Mouse (Mus musculus): ENCODE results near the gene Casp9. TPM values are rescaled to one million over a fixed set of nuclear protein-coding genes. Genes with fewer than 3 reads are reported as not detected.

Casp9 gene
- polyA plus RNA-seq, 1 experiment from 2014 or later: 21.1 TPM

DNA sequence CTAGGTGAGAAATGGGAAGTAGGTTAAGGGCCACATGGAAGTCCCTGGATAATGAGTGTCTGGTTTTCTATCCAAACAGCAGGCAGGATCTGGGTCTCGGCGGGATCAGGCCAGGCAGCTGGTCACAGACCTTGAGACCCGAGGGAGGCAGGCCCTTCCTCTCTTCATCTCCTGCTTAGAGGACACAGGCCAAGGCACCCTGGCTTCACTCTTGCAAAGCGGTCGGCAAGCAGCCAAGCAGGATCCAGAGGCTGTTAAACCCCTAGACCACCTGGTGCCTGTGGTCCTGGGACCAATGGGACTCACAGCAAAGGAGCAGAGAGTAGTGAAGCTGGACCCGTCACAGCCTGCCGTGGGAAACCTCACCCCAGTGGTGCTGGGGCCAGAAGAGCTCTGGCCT is 2.9 kb downstream of the Casp9 start:
- ATAC-seq (ENCODE audit: insufficient number of reproducible peaks, low FRiP score): no peak
- no peak overlapping the region for H3K4me2 ChIP-seq
- peaks cover 9% of the 10 kb centered on the region; the same call in 1 of the 2 replicates for H3K4me1 ChIP-seq (replicated peaks)
- no peak overlapping the region for H3K4me3 ChIP-seq
- H3K27ac ChIP-seq (ENCODE audit: poor library complexity, severe bottlenecking): no peak overlapping the region
- peaks cover 27% of the 10 kb centered on the region for H3K36me3 ChIP-seq
- H3K9me3 ChIP-seq (replicated peaks): no peaks in the 10 kb centered on the region
- no peak overlapping the region for H3K9ac ChIP-seq
- no peaks in the 10 kb centered on the region for H3K27me3 ChIP-seq (replicated peaks)
- 81% methylated on average over 7 of the region's 7 CpGs for WGBS

DNA sequence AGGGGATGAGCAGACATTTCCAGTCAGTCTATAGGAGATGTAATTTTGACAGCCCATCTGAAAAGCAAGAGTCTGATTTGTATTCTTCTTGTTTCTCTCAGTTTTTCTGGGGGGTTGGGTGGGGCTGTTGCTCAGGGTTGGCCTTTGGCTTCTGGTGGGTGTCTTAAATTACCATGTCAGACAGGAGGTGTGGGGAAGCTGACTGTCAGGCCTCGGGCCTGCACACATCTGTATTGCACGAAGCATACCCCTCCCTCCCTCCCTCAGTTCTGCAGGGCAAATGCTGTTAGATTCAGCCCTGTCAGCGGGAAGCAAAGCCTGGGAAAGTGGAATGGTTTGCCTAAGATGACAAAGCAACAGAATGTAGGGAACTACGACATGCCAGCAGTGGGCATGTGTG is 3.5 kb downstream of the Casp9 start:
- H3K27me3 ChIP-seq (replicated peaks): no peaks in the 10 kb centered on the region
- H3K4me2 ChIP-seq: no peak overlapping the region
- 97% methylated on average over 4 of the region's 4 CpGs for WGBS
- H3K4me1 ChIP-seq (replicated peaks): peaks cover 9% of the 10 kb centered on the region; the same call in 1 of the 2 replicates
- peaks cover 27% of the 10 kb centered on the region for H3K36me3 ChIP-seq
- no peaks in the 10 kb centered on the region for H3K9me3 ChIP-seq (replicated peaks)
- no peak overlapping the region for H3K27ac ChIP-seq (ENCODE audit: poor library complexity, severe bottlenecking)
- ATAC-seq (ENCODE audit: insufficient number of reproducible peaks, low FRiP score): no peak
- H3K9ac ChIP-seq: no peak overlapping the region
- H3K4me3 ChIP-seq: no peak overlapping the region

DNA sequence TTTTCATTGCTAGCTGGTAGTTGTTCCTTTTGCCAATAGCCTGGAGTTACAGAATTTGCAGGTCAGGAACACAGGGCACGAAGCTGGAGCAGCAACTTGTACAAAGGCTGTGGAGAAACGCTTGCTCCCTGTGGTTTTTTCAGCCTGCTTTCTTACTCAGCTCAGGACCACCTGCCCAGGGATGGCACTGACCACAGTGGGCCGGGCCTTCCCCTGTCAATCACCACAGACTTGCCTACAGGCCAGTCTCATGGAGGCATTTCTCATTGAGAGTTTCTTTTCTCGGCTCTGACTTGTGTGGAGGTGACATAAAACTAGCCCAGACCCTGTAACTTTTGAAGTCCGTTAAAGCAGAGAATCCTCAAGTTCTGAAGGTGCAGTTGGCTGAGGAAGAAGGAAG is 4.1 kb downstream of the Casp9 start:
- Histone ChIP-seq H3K9me3 (replicated peaks) (no peaks in the 10 kb centered on the region), H3K36me3 (peaks cover 29% of the 10 kb centered on the region), H3K9ac (no peak overlapping the region), H3K27me3 (replicated peaks) (no peaks in the 10 kb centered on the region), H3K4me2 (no peak overlapping the region), H3K4me1 (replicated peaks) (peaks cover 9% of the 10 kb centered on the region; the same call in 1 of the 2 replicates), H3K27ac (ENCODE audit: poor library complexity, severe bottlenecking) (no peak overlapping the region), H3K4me3 (no peak overlapping the region)
- 82% methylated on average over 5 of the region's 5 CpGs for WGBS
- ATAC-seq (ENCODE audit: insufficient number of reproducible peaks, low FRiP score): no peak

DNA sequence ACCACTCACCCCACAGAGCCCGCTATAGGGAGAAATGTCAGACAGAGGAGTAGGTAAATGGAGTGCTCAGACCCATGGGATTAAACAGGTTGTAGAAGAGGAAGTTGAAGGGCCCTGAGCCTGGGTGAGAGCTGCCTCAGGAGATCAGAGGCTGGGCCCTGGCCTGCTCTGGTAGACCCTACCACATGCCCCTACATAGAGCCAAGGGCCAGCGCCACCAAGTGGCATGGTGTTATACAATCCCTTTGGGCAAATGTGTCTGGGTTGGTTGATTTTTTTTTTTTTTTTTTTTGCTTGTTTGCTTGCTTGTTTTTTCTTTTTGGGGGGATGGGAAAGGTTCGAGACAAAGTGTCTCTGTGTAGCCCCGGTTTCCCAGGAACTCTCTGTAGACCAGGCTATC is 10.7 kb downstream of the Casp9 start:
- H3K9ac ChIP-seq: no peak overlapping the region
- peaks cover 66% of the 10 kb centered on the region for H3K36me3 ChIP-seq
- H3K4me1 ChIP-seq (replicated peaks): no peaks in the 10 kb centered on the region
- ATAC-seq (ENCODE audit: insufficient number of reproducible peaks, low FRiP score): no peak
- no peak overlapping the region for H3K4me2 ChIP-seq
- H3K27me3 ChIP-seq (replicated peaks): no peaks in the 10 kb centered on the region
- H3K4me3 ChIP-seq: no peak overlapping the region
- H3K27ac ChIP-seq (ENCODE audit: poor library complexity, severe bottlenecking): no peak overlapping the region
- H3K9me3 ChIP-seq (replicated peaks): no peaks in the 10 kb centered on the region
- WGBS: 91% methylated on average over 4 of the region's 4 CpGs

DNA sequence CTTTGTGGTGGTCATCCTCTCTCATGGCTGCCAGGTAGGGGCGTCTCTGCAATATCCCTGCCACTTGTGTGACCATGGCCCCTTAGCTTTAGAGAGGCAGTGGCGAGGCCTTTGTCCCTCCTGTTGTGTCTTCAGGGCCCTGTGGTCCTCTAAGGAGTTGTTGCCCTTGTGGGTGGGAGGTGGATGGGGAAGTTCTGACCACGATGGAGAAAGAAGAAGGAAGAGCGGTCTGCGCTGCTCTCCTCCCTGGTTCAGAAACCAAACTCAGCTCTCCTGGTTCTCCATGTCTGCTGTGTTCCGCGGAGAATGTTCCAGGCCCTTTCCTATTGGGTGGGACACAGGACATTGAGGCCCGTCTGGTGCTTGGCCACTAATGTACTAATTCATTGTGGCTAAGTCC is 12.5 kb downstream of the Casp9 start:
- Histone ChIP-seq H3K27me3 (replicated peaks) (no peaks in the 10 kb centered on the region), H3K27ac (ENCODE audit: poor library complexity, severe bottlenecking) (no peak overlapping the region), H3K4me1 (replicated peaks) (no peaks in the 10 kb centered on the region), H3K9ac (no peak overlapping the region), H3K4me2 (no peak overlapping the region), H3K36me3 (peaks cover 84% of the 10 kb centered on the region), H3K4me3 (no peak overlapping the region), H3K9me3 (replicated peaks) (no peaks in the 10 kb centered on the region)
- 87% methylated on average over 8 of the region's 8 CpGs for WGBS
- ATAC-seq (ENCODE audit: insufficient number of reproducible peaks, low FRiP score): no peak

DNA sequence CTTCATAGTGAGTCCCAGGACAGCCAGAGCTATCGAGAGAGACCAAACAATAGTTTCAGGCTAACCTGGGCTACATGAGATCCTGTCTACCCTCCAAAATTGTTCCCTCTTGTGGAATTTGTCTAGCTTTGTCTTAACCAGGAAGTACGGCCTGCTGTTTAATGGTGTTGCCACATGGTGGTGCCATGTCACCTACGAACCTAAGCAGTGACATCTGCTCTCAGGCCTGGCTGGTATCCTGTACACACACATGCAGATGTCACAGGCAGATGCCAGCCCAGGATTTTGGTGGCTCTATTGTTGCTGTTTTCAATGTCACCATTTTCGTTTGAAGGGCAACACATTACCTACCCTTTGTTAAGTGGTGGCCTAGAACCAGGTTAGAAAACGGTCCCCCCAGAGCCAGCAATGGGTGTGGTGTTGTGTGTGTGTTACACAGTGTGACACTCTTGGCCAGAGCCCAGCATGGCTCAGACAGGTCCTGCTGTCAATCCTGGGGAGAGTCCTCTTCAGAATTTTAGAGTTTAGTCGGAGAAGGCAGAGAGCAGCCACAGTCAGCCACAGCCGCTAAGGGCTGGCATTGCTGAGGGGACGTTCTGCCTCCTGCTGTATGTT is 16.5 kb downstream of the Casp9 start:
- Histone ChIP-seq H3K36me3 (peaks cover 99% of the 10 kb centered on the region), H3K9me3 (replicated peaks) (no peaks in the 10 kb centered on the region)
- no peak for ATAC-seq (ENCODE audit: insufficient number of reproducible peaks, low FRiP score)

DNA sequence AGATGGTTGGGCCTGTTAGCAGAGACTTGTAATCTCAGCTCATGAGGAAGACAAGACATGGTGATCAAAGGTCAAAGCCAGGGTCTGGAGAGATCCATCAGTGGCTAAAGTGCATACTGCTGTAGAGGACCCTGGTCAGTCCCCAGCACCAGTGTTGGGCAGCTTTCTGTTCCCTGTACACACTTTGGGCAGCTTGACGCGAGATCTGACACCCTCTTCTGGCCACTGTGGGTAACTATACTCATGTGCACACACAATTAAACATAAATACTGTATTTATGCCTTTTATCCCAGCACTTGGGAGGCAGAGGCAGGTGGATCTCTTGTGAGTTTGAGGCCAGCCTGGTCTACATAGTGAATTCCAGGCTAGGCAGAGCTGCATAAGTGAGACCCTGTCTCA is 17.6 kb downstream of the Casp9 start:
- no peak overlapping the region for H3K4me3 ChIP-seq
- H3K9ac ChIP-seq: no peak overlapping the region

More for the DNA sequence above, 16.5 kb downstream of the Casp9 start:
- H3K4me3 ChIP-seq: no peak overlapping the region
- WGBS: 72% methylated on average over 8 of the region's 8 CpGs
- H3K4me1 ChIP-seq (replicated peaks): no peaks in the 10 kb centered on the region
- no peaks in the 10 kb centered on the region for H3K27me3 ChIP-seq (replicated peaks)
- H3K27ac ChIP-seq (ENCODE audit: poor library complexity, severe bottlenecking): no peak overlapping the region
- no peak overlapping the region for H3K4me2 ChIP-seq
- no peak overlapping the region for H3K9ac ChIP-seq

DNA sequence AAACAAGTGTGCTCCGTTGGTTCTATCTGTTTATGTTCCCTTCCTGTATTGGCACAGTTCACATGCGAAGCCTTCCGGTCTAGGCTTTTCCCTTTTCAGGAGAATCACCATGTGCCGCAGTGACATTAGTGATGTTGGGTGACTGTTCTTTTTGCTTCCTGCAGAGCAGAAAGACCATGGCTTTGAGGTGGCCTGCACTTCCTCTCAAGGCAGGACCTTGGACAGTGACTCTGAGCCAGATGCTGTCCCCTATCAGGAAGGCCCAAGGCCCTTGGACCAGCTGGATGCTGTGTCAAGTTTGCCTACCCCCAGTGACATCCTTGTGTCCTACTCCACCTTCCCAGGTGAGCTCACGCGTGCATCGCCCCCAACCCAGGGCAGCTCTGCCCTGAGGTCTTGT is 18.0 kb downstream of the Casp9 start:
- no peak overlapping the region for H3K4me3 ChIP-seq
- no peak overlapping the region for H3K9ac ChIP-seq
- H3K4me2 ChIP-seq: no peak overlapping the region
- H3K4me1 ChIP-seq (replicated peaks): no peaks in the 10 kb centered on the region
- no peak for ATAC-seq (ENCODE audit: insufficient number of reproducible peaks, low FRiP score)
- 93% methylated on average over 7 of the region's 7 CpGs for WGBS
- no peak overlapping the region for H3K27ac ChIP-seq (ENCODE audit: poor library complexity, severe bottlenecking)
- no peaks in the 10 kb centered on the region for H3K27me3 ChIP-seq (replicated peaks)
- no peaks in the 10 kb centered on the region for H3K9me3 ChIP-seq (replicated peaks)
- H3K36me3 ChIP-seq: peaks cover 94% of the 10 kb centered on the region

More for the DNA sequence above, 17.6 kb downstream of the Casp9 start:
- no peak for ATAC-seq (ENCODE audit: insufficient number of reproducible peaks, low FRiP score)
- Histone ChIP-seq H3K27ac (ENCODE audit: poor library complexity, severe bottlenecking) (no peak overlapping the region), H3K36me3 (peaks cover 97% of the 10 kb centered on the region), H3K4me2 (no peak overlapping the region), H3K4me1 (replicated peaks) (no peaks in the 10 kb centered on the region), H3K9me3 (replicated peaks) (no peaks in the 10 kb centered on the region), H3K27me3 (replicated peaks) (no peaks in the 10 kb centered on the region)
- whole genome bisulfite sequencing: 95% methylated on average over 2 of the region's 2 CpGs

DNA sequence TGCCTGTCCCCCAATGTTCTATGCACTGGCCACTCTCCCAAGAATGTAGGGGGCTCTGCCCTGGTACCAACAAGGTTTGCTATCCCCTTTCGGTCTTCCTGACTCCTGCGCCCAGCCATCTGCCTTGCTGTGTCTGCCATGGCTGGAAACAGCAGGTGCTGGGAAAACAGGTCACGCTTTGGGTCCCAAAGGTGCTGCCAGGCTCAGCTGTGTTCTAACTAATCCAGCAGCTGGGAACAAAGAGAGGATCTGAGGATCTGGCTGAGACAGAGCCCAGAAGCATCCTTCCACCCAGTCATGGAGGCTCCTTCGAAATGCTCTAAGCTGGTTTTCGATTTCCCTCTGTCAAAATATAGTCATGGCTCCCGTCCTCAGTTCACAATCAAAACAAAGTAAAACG is 22.9 kb downstream of the Casp9 start:
- 84% methylated on average over 7 of the region's 7 CpGs for WGBS
- Histone ChIP-seq H3K9me3 (replicated peaks) (no peaks in the 10 kb centered on the region), H3K27ac (ENCODE audit: poor library complexity, severe bottlenecking) (no peak overlapping the region), H3K9ac (no peak overlapping the region), H3K4me3 (no peak overlapping the region), H3K4me1 (replicated peaks) (peaks cover 4% of the 10 kb centered on the region; the same call in 1 of the 2 replicates), H3K4me2 (no peak overlapping the region), H3K27me3 (replicated peaks) (no peaks in the 10 kb centered on the region), H3K36me3 (peaks cover 45% of the 10 kb centered on the region)
- ATAC-seq (ENCODE audit: insufficient number of reproducible peaks, low FRiP score): no peak

DNA sequence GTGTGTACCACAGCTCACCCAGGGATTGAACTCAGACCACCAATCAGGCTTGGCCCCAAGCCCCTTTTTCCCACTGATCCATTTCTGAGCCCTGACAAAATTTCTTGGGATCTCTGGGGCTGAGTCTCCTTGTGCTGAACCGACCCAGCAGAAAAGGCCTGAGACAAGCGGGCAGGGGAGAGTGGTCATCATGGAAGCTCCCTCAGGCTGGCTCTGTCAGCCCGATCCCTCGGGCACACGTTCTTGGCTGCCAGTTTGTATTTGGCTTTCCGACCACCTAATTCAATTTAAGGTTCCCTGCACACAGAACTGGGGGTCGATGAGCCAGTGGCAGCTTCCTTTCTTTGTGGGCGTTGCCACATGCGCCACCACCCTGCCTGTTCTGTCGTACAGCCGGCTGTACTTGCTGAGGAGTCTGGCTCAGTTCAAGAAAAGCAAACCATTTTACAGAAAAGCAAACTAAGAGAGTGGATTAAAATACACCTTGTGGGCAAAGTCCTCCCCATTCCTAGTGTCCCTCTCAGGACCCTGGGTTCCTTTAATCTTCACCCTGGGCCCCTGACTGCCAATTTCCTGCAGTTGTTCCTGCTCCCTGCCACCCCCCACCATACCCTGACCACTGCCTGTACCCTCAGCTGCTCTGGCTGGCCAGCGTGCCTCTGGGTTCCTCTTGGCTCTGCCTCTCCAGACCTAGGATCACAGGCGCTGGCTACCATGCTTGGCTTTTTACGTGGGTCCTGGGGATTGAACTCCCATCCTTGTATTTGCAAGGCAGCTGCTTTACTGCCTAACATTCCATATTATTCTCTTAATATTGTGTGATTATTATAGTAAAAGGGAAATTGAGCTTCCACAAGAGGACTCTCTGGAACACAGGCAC is 23.6 kb downstream of the Casp9 start:
- Histone ChIP-seq H3K36me3 (peaks cover 37% of the 10 kb centered on the region), H3K4me1 (replicated peaks) (peaks cover 12% of the 10 kb centered on the region), H3K4me3 (no peak overlapping the region), H3K9me3 (replicated peaks) (no peaks in the 10 kb centered on the region), H3K27me3 (replicated peaks) (no peaks in the 10 kb centered on the region), H3K27ac (ENCODE audit: poor library complexity, severe bottlenecking) (no peak overlapping the region), H3K9ac (no peak overlapping the region), H3K4me2 (no peak overlapping the region)
- WGBS: 68% methylated on average over 14 of the region's 14 CpGs
- ATAC-seq (ENCODE audit: insufficient number of reproducible peaks, low FRiP score): no peak

DNA sequence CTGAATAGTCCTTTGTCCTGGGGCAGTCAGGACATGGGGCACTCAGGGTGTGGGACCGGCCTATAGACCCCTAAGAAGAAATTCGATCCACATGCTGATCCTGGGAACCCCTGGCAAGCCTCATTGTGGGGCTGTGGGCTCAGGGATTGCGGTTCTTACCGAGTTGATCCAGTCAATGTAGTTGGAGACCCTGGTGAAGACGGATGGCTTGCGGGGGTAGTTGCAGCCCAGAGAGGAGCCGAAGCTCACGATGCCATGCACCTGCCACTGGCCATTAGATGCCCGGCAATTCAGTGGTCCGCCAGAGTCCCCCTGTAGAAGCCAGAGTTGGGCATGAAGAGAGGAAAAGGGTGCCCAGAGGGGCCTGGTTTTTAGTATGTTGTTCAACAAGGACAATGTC is 24.3 kb downstream of the Casp9 start:
- no peak overlapping the region for H3K4me3 ChIP-seq
- H3K4me2 ChIP-seq: no peak overlapping the region
- H3K4me1 ChIP-seq (replicated peaks): peaks cover 13% of the 10 kb centered on the region
- 73% methylated on average over 10 of the region's 10 CpGs for WGBS
- no peak overlapping the region for H3K27ac ChIP-seq (ENCODE audit: poor library complexity, severe bottlenecking)
- no peaks in the 10 kb centered on the region for H3K9me3 ChIP-seq (replicated peaks)
- H3K9ac ChIP-seq: no peak overlapping the region
- H3K36me3 ChIP-seq: peaks cover 31% of the 10 kb centered on the region
- ATAC-seq (ENCODE audit: insufficient number of reproducible peaks, low FRiP score): no peak
- H3K27me3 ChIP-seq (replicated peaks): no peaks in the 10 kb centered on the region
